Comparison of ENCODE assay signal across 8 mouse cellular contexts in genomic region chr4:101496534-101497237, GRCm38 (mm10). TPM values are rescaled to one million over a fixed set of nuclear protein-coding genes. Genes with fewer than 3 reads are reported as not detected.
DNase-seq lines count a peak whose midpoint lies in the region; ATAC-seq and TF ChIP-seq lines count a peak whose summit lies in the region.

Gene Dnajc6 (plus strand): TSS chr4:101496648.

- no peaks in the 10 kb centered on the region for H3K9me3 ChIP-seq in kidney, embryonic 14.5 days (ENCODE audit: control insufficient read depth, low read length)
- H3K9me3 ChIP-seq in embryonic facial prominence, embryonic 14.5 days (ENCODE audit: control insufficient read depth, low read length), result no peaks in the 10 kb centered on the region
- no peaks in the 10 kb centered on the region for H3K9me3 ChIP-seq in hindbrain, embryonic 13.5 days
- H3K9me3 ChIP-seq in limb, embryonic 11.5 days (ENCODE audit: control insufficient read depth, low read length), result no peaks in the 10 kb centered on the region
- no peaks in the 10 kb centered on the region for H3K9me3 ChIP-seq in midbrain, postnatal 0 days (ENCODE audit: low read length)

- WGBS in kidney, embryonic 14.5 days, result under 1% methylated on average over 44 of the region's 57 CpGs
- WGBS in embryonic facial prominence, embryonic 14.5 days, result 1% methylated on average over 33 of the region's 57 CpGs
- under 1% methylated on average over 57 of the region's 57 CpGs for WGBS in hindbrain, embryonic 13.5 days
- WGBS in limb, embryonic 11.5 days, result 1% methylated on average over 54 of the region's 57 CpGs
- WGBS in midbrain, postnatal 0 days, result under 1% methylated on average over 53 of the region's 57 CpGs

- no peak for TF ChIP-seq CTCF in midbrain, postnatal 0 days (IDR thresholded peaks at IDR 0.05)

- H3K9ac ChIP-seq in kidney, embryonic 14.5 days (ENCODE audit: low read depth, low read length), result peak within 1 kb of the TSS; percentile 46
- peak within 1 kb of the TSS; percentile 60 for H3K9ac ChIP-seq in embryonic facial prominence, embryonic 14.5 days (ENCODE audit: low read depth, low read length)
- peak within 1 kb of the TSS; percentile 80 for H3K9ac ChIP-seq in hindbrain, embryonic 13.5 days
- H3K9ac ChIP-seq in limb, embryonic 11.5 days (ENCODE audit: low read length), result peak within 1 kb of the TSS; percentile 40
- H3K9ac ChIP-seq in midbrain, postnatal 0 days (replicated peaks; ENCODE audit: low read length, poor library complexity, severe bottlenecking), result peak within 1 kb of the TSS; percentile 66

- peak within 1 kb of the TSS; percentile 98 for H3K4me2 ChIP-seq in kidney, embryonic 14.5 days (replicated peaks; ENCODE audit: low read depth, low read length)
- peak within 1 kb of the TSS; percentile 99 for H3K4me2 ChIP-seq in embryonic facial prominence, embryonic 14.5 days (ENCODE audit: low read depth, low read length)
- peak within 1 kb of the TSS; percentile 96 for H3K4me2 ChIP-seq in hindbrain, embryonic 13.5 days
- peak within 1 kb of the TSS; percentile 96 for H3K4me2 ChIP-seq in limb, embryonic 11.5 days (ENCODE audit: low read depth, severe bottlenecking)
- H3K4me2 ChIP-seq in midbrain, postnatal 0 days (ENCODE audit: low read depth, low read length, poor library complexity, severe bottlenecking), result peak within 1 kb of the TSS; percentile 72

- H3K4me1 ChIP-seq in kidney, embryonic 14.5 days (ENCODE audit: control insufficient read depth, insufficient read depth, low read length), result no peaks in the 10 kb centered on the region; the same call in 1 of the 2 replicates
- H3K4me1 ChIP-seq in embryonic facial prominence, embryonic 14.5 days (ENCODE audit: control insufficient read depth, insufficient read depth, low read length), result peaks cover 4% of the 10 kb centered on the region; the same call in 1 of the 2 replicates
- peaks cover 16% of the 10 kb centered on the region for H3K4me1 ChIP-seq in hindbrain, embryonic 13.5 days (replicated peaks)
- 0 out of 2 replicates have a peak, but pooled peaks cover 2% of the 10 kb centered on the region for H3K4me1 ChIP-seq in limb, embryonic 11.5 days (ENCODE audit: control insufficient read depth, insufficient read depth, low read length)
- no peaks in the 10 kb centered on the region for H3K4me1 ChIP-seq in midbrain, postnatal 0 days (ENCODE audit: insufficient read depth, low read length)

- peak; percentile 56 for ATAC-seq in kidney, embryonic 14.5 days (ENCODE audit: low FRiP score, low TSS enrichment)
- peak; percentile 58 for ATAC-seq in embryonic facial prominence, embryonic 14.5 days (ENCODE audit: low read depth)
- ATAC-seq in hindbrain, embryonic 13.5 days (ENCODE audit: low FRiP score), result peak; percentile 83
- ATAC-seq in limb, embryonic 11.5 days (ENCODE audit: insufficient number of reproducible peaks, low FRiP score, low TSS enrichment, low read depth), result peak; percentile 51; the same call in 1 of the 2 replicates
- peak; percentile 75 for ATAC-seq in midbrain, postnatal 0 days (ENCODE audit: low FRiP score)
- no peak for ATAC-seq in erythroblast, adult 5-6 weeks (replicated peaks; ENCODE audit: low FRiP score, poor library complexity, severe bottlenecking)

- DNase-seq in kidney, adult 11 months, result no peak
- peak; percentile 72 for DNase-seq in ZHBTc4 (ENCODE audit: low read depth, low spot score)
- DNase-seq in embryonic facial prominence, embryonic 14.5 days (ENCODE audit: low spot score), result no peak
- DNase-seq in limb, embryonic 11.5 days (ENCODE audit: low spot score), result peak; percentile 60
- peak; percentile 42 for DNase-seq in midbrain, postnatal 0 days (ENCODE audit: low spot score)

- H3K36me3 ChIP-seq in kidney, embryonic 14.5 days (ENCODE audit: control insufficient read depth, insufficient read depth, low read length), result no peaks in the 10 kb centered on the region
- no peaks in the 10 kb centered on the region for H3K36me3 ChIP-seq in embryonic facial prominence, embryonic 14.5 days (ENCODE audit: control insufficient read depth, insufficient read depth, low read length)
- H3K36me3 ChIP-seq in hindbrain, embryonic 13.5 days, result no peaks in the 10 kb centered on the region
- no peaks in the 10 kb centered on the region for H3K36me3 ChIP-seq in limb, embryonic 11.5 days (ENCODE audit: control insufficient read depth, insufficient read depth, low read length)
- no peaks in the 10 kb centered on the region for H3K36me3 ChIP-seq in midbrain, postnatal 0 days (ENCODE audit: insufficient read depth, low read length)

- peak within 1 kb of the TSS; percentile 58 for H3K4me3 ChIP-seq in kidney, embryonic 14.5 days (ENCODE audit: low read length)
- H3K4me3 ChIP-seq in embryonic facial prominence, embryonic 14.5 days (ENCODE audit: low read depth, low read length), result peak within 1 kb of the TSS; percentile 65
- H3K4me3 ChIP-seq in hindbrain, embryonic 13.5 days, result peak within 1 kb of the TSS; percentile 68
- peak within 1 kb of the TSS; percentile 60 for H3K4me3 ChIP-seq in limb, embryonic 11.5 days (ENCODE audit: low read depth, low read length)
- peak within 1 kb of the TSS; percentile 65 for H3K4me3 ChIP-seq in midbrain, postnatal 0 days (ENCODE audit: low read depth, low read length)

- H3K27me3 ChIP-seq in kidney, embryonic 14.5 days (ENCODE audit: control insufficient read depth, insufficient read depth, low read length), result peaks cover 34% of the 10 kb centered on the region
- peaks cover 39% of the 10 kb centered on the region for H3K27me3 ChIP-seq in embryonic facial prominence, embryonic 14.5 days (replicated peaks; ENCODE audit: control insufficient read depth, insufficient read depth, low read length)
- H3K27me3 ChIP-seq in hindbrain, embryonic 13.5 days, result peaks cover 53% of the 10 kb centered on the region
- peaks cover 32% of the 10 kb centered on the region for H3K27me3 ChIP-seq in limb, embryonic 11.5 days (ENCODE audit: control insufficient read depth, insufficient read depth, low read length)
- H3K27me3 ChIP-seq in midbrain, postnatal 0 days (ENCODE audit: insufficient read depth, low read length), result no peaks in the 10 kb centered on the region

- no peak within 1 kb of the TSS for H3K27ac ChIP-seq in kidney, embryonic 14.5 days (ENCODE audit: low read depth, low read length)
- H3K27ac ChIP-seq in embryonic facial prominence, embryonic 14.5 days (replicated peaks; ENCODE audit: low read depth, low read length), result no peak within 1 kb of the TSS; the same call in 1 of the 2 replicates
- H3K27ac ChIP-seq in hindbrain, embryonic 13.5 days, result no peak within 1 kb of the TSS
- H3K27ac ChIP-seq in limb, embryonic 11.5 days (replicated peaks; ENCODE audit: low read depth, low read length), result no peak within 1 kb of the TSS
- H3K27ac ChIP-seq in midbrain, postnatal 0 days (ENCODE audit: low read depth, low read length), result peak within 1 kb of the TSS; percentile 63

RNA-seq across cellular contexts. Expression of gene Dnajc6, which starts in this region (rescaled TPM):
- 0.30 and 0.74 TPM in 2 replicates for polyA plus RNA-seq in kidney, embryonic 14.5 days (2014; fragmentation: Nextera tagmentation; extraction: Ambion mirVana)
- polyA plus RNA-seq in embryonic facial prominence, embryonic 14.5 days (2014; fragmentation: Nextera tagmentation; extraction: Ambion mirVana), result 4.4 and 4.8 TPM in 2 replicates
- 31.2 and 33.5 TPM in 2 replicates for polyA plus RNA-seq in hindbrain, embryonic 13.5 days (2015; fragmentation: Nextera tagmentation; extraction: Ambion mirVana)
- 0.67 and 0.89 TPM in 2 replicates for polyA plus RNA-seq in limb, embryonic 11.5 days (2014; fragmentation: Nextera tagmentation; extraction: Ambion mirVana)
- 208 and 225 TPM in 2 replicates for total RNA-seq in midbrain, postnatal 0 days (2014; rRNA removed)
- 74.9 and 79.0 TPM in 2 replicates for polyA plus RNA-seq in midbrain, postnatal 0 days (2015; fragmentation: Nextera tagmentation; extraction: Ambion mirVana)
- total RNA-seq in erythroblast, adult 5-6 weeks (2015; ENCODE audit: low replicate concordance), result 6.7 and 8.6 TPM in 2 replicates
- total RNA-seq in erythroblast, adult 5-6 weeks (2017; ENCODE audit: low replicate concordance), result 5.1 and 5.9 TPM in 2 replicates

Comparison
In these comparisons a context has a peak if more than half of its experiments do, and no peak if none do; other contexts are left out.
1. RNA of gene Dnajc6 (total RNA-seq): 208 to 225 TPM in midbrain, postnatal 0 days; 5.1 to 8.6 TPM in erythroblast, adult 5-6 weeks; every median in the first group is over 10 times any median in the second.
2. Peak in ATAC-seq, H3K4me3 ChIP-seq, H3K9ac ChIP-seq and H3K4me2 ChIP-seq in kidney, embryonic 14.5 days; RNA of the gene not detected or under 1 TPM.
3. Peak in DNase-seq, ATAC-seq, H3K4me3 ChIP-seq, H3K9ac ChIP-seq and H3K4me2 ChIP-seq in limb, embryonic 11.5 days; RNA of the gene not detected or under 1 TPM.
4. DNase-seq: peak in ZHBTc4 (single experiment) and midbrain, postnatal 0 days (single experiment); none in kidney, adult 11 months (single experiment) and embryonic facial prominence, embryonic 14.5 days (single experiment).
5. Peak in every context shown above with its lines, with median percentiles within 50 percentile points of each other: H3K4me2 ChIP-seq, H3K4me3 ChIP-seq and H3K9ac ChIP-seq.